Mouse (Mus musculus): ENCODE data around the gene Kif6. TPM values are rescaled to one million over a fixed set of nuclear protein-coding genes. Genes with fewer than 3 reads are reported as not detected.

The Kif6 gene
- total RNA-seq, 1 experiment: 0.36 TPM

GRCm38 (mm10) chr17:49668296-49668695 lies 53.4 kb downstream of the Kif6 start:
- no peak for TF ChIP-seq MAFK (IDR thresholded peaks at IDR 0.05; ENCODE audit: insufficient read depth, low read depth, low read length)
- no peak for TF ChIP-seq ZNF384 (IDR thresholded peaks at IDR 0.05; ENCODE audit: low read depth, low read length)
- TF ChIP-seq CHD2 (IDR thresholded peaks at IDR 0.05; ENCODE audit: low read depth, low read length): no peak
- no peak for TF ChIP-seq HCFC1 (IDR thresholded peaks at IDR 0.05; ENCODE audit: borderline replicate concordance, insufficient read depth, low read length)
- TF ChIP-seq ZC3H11A (IDR thresholded peaks at IDR 0.05; ENCODE audit: borderline replicate concordance, low read depth, low read length): no peak
- H3K36me3 ChIP-seq (ENCODE audit: control insufficient read depth, insufficient read depth, low read length, poor library complexity, severe bottlenecking): no peaks in the 10 kb centered on the region
- DNase-seq (ENCODE audit: low read depth, low spot score): no peak
- H3K27ac ChIP-seq (ENCODE audit: insufficient read depth, low read depth, low read length, poor library complexity, severe bottlenecking): no peak overlapping the region
- no peak overlapping the region for H3K9ac ChIP-seq (ENCODE audit: insufficient read depth, low read depth, low read length, poor library complexity, severe bottlenecking)
- in situ Hi-C loops (cut with MboI; ENCODE audit: low sequenced_read_pairs in 2 of 2, unreplicated experiment in 2 of 2): no loop called here
- H3K9me3 ChIP-seq (ENCODE audit: control insufficient read depth, insufficient read depth, low read depth, low read length): no peaks in the 10 kb centered on the region
- H3K4me1 ChIP-seq (ENCODE audit: control insufficient read depth in 2 of 2, insufficient read depth in 2 of 2, low read length in 2 of 2, poor library complexity in 1 of 2): no peaks in the 10 kb centered on the region
- no peak overlapping the region for H3K4me3 ChIP-seq (ENCODE audit: insufficient read depth in 1 of 2, low read depth in 1 of 2, low read length in 2 of 2, poor library complexity in 1 of 2, severe bottlenecking in 1 of 2)

GRCm38 (mm10) chr17:49671921-49672339 lies 57.0 kb downstream of the Kif6 start:
- no peak for TF ChIP-seq ZC3H11A (IDR thresholded peaks at IDR 0.05; ENCODE audit: borderline replicate concordance, low read depth, low read length)
- TF ChIP-seq CHD2 (IDR thresholded peaks at IDR 0.05; ENCODE audit: low read depth, low read length): no peak
- TF ChIP-seq HCFC1 (IDR thresholded peaks at IDR 0.05; ENCODE audit: borderline replicate concordance, insufficient read depth, low read length): no peak
- DNase-seq (ENCODE audit: low read depth, low spot score): no peak
- H3K4me3 ChIP-seq (ENCODE audit: insufficient read depth in 1 of 2, low read depth in 1 of 2, low read length in 2 of 2, poor library complexity in 1 of 2, severe bottlenecking in 1 of 2): no peak overlapping the region

DNA sequence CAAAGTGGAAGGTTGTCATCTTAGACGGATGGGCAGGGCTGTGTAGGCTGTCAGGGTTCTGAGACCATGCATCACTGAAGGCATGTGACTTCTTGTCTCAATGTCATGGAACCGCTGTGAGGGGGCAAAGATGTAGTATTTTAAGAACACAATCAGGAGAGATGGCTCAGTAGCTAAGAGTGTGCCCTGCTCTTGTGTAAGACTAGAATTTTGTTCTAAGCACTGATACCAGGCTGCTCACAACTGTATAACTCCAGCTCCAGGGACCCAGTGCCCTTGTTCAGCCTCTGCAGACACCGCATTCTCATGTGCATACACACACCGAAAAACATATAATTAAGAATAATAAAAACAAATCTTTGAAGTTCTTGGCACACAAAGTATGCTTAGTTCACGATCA lies 57.5 kb downstream of the Kif6 start:
- Histone ChIP-seq H3K9me3 (ENCODE audit: control insufficient read depth, insufficient read depth, low read depth, low read length) (no peaks in the 10 kb centered on the region), H3K36me3 (ENCODE audit: control insufficient read depth, insufficient read depth, low read length, poor library complexity, severe bottlenecking) (no peaks in the 10 kb centered on the region), H3K27ac (ENCODE audit: insufficient read depth, low read depth, low read length, poor library complexity, severe bottlenecking) (no peak overlapping the region), H3K4me1 (ENCODE audit: control insufficient read depth in 2 of 2, insufficient read depth in 2 of 2, low read length in 2 of 2, poor library complexity in 1 of 2) (no peaks in the 10 kb centered on the region), H3K4me3 (ENCODE audit: insufficient read depth in 1 of 2, low read depth in 1 of 2, low read length in 2 of 2, poor library complexity in 1 of 2, severe bottlenecking in 1 of 2) (no peak overlapping the region), H3K9ac (ENCODE audit: insufficient read depth, low read depth, low read length, poor library complexity, severe bottlenecking) (no peak overlapping the region)
- in situ Hi-C loops (cut with MboI; ENCODE audit: low sequenced_read_pairs in 2 of 2, unreplicated experiment in 2 of 2): no loop called here
- TF ChIP-seq ZC3H11A (IDR thresholded peaks at IDR 0.05; ENCODE audit: borderline replicate concordance, low read depth, low read length) (no peak), HCFC1 (IDR thresholded peaks at IDR 0.05; ENCODE audit: borderline replicate concordance, insufficient read depth, low read length) (no peak), ZNF384 (IDR thresholded peaks at IDR 0.05; ENCODE audit: low read depth, low read length) (no peak), CHD2 (IDR thresholded peaks at IDR 0.05; ENCODE audit: low read depth, low read length) (no peak), MAFK (IDR thresholded peaks at IDR 0.05; ENCODE audit: insufficient read depth, low read depth, low read length) (no peak)
- no peak for DNase-seq (ENCODE audit: low read depth, low spot score)

More at GRCm38 (mm10) chr17:49671921-49672339, 57.0 kb downstream of the Kif6 start:
- Histone ChIP-seq H3K27ac (ENCODE audit: insufficient read depth, low read depth, low read length, poor library complexity, severe bottlenecking) (no peak overlapping the region), H3K36me3 (ENCODE audit: control insufficient read depth, insufficient read depth, low read length, poor library complexity, severe bottlenecking) (no peaks in the 10 kb centered on the region), H3K9ac (ENCODE audit: insufficient read depth, low read depth, low read length, poor library complexity, severe bottlenecking) (no peak overlapping the region), H3K9me3 (ENCODE audit: control insufficient read depth, insufficient read depth, low read depth, low read length) (no peaks in the 10 kb centered on the region), H3K4me1 (ENCODE audit: control insufficient read depth in 2 of 2, insufficient read depth in 2 of 2, low read length in 2 of 2, poor library complexity in 1 of 2) (no peaks in the 10 kb centered on the region)
- in situ Hi-C loops (cut with MboI; ENCODE audit: low sequenced_read_pairs in 2 of 2, unreplicated experiment in 2 of 2): no loop called here

DNA sequence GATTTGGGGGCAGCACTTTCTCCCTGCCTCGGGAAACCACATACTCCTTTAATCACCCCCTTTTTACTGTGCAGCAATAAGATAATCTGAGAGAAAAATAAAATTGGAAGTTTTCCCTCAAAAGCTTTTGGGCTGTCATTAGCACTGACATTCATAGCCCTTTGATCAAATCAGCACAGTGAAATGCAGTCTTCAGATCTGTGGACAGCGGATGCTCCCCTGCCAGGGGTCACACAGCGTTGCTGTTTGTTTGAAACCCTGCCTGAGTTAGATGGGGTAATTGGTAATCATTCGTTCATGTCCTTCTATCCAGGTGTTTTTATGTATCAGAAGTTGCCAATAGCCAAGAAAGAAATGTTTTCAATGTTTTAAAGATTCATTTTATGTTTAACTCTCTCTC lies 60.7 kb downstream of the Kif6 start:
- Histone ChIP-seq H3K36me3 (ENCODE audit: control insufficient read depth, insufficient read depth, low read length, poor library complexity, severe bottlenecking) (no peaks in the 10 kb centered on the region), H3K4me3 (ENCODE audit: insufficient read depth in 1 of 2, low read depth in 1 of 2, low read length in 2 of 2, poor library complexity in 1 of 2, severe bottlenecking in 1 of 2) (no peak overlapping the region), H3K9ac (ENCODE audit: insufficient read depth, low read depth, low read length, poor library complexity, severe bottlenecking) (no peak overlapping the region), H3K27ac (ENCODE audit: insufficient read depth, low read depth, low read length, poor library complexity, severe bottlenecking) (no peak overlapping the region), H3K4me1 (ENCODE audit: control insufficient read depth in 2 of 2, insufficient read depth in 2 of 2, low read length in 2 of 2, poor library complexity in 1 of 2) (no peaks in the 10 kb centered on the region), H3K9me3 (ENCODE audit: control insufficient read depth, insufficient read depth, low read depth, low read length) (no peaks in the 10 kb centered on the region)
- no peak for DNase-seq (ENCODE audit: low read depth, low spot score)
- in situ Hi-C loops (cut with MboI; ENCODE audit: low sequenced_read_pairs in 2 of 2, unreplicated experiment in 2 of 2): no loop called here
- TF ChIP-seq ZC3H11A (IDR thresholded peaks at IDR 0.05; ENCODE audit: borderline replicate concordance, low read depth, low read length) (no peak), ZNF384 (IDR thresholded peaks at IDR 0.05; ENCODE audit: low read depth, low read length) (no peak), CHD2 (IDR thresholded peaks at IDR 0.05; ENCODE audit: low read depth, low read length) (no peak), HCFC1 (IDR thresholded peaks at IDR 0.05; ENCODE audit: borderline replicate concordance, insufficient read depth, low read length) (no peak), MAFK (IDR thresholded peaks at IDR 0.05; ENCODE audit: insufficient read depth, low read depth, low read length) (no peak)

- no peaks in the 10 kb centered on the region for H3K36me3 ChIP-seq (ENCODE audit: control insufficient read depth, insufficient read depth, low read length, poor library complexity, severe bottlenecking)
- no peak overlapping the region for H3K27ac ChIP-seq (ENCODE audit: insufficient read depth, low read depth, low read length, poor library complexity, severe bottlenecking)
- no peak for TF ChIP-seq MAFK (IDR thresholded peaks at IDR 0.05; ENCODE audit: insufficient read depth, low read depth, low read length)
- no peak for TF ChIP-seq CHD2 (IDR thresholded peaks at IDR 0.05; ENCODE audit: low read depth, low read length)
- TF ChIP-seq HCFC1 (IDR thresholded peaks at IDR 0.05; ENCODE audit: borderline replicate concordance, insufficient read depth, low read length): no peak
- TF ChIP-seq ZC3H11A (IDR thresholded peaks at IDR 0.05; ENCODE audit: borderline replicate concordance, low read depth, low read length): no peak
- no peak for TF ChIP-seq ZNF384 (IDR thresholded peaks at IDR 0.05; ENCODE audit: low read depth, low read length)
- H3K9ac ChIP-seq (ENCODE audit: insufficient read depth, low read depth, low read length, poor library complexity, severe bottlenecking): no peak overlapping the region
- no peak for DNase-seq (ENCODE audit: low read depth, low spot score)
- in situ Hi-C loops (cut with MboI; ENCODE audit: low sequenced_read_pairs in 2 of 2, unreplicated experiment in 2 of 2): no loop called here
- no peak overlapping the region for H3K4me3 ChIP-seq (ENCODE audit: insufficient read depth in 1 of 2, low read depth in 1 of 2, low read length in 2 of 2, poor library complexity in 1 of 2, severe bottlenecking in 1 of 2)
- no peaks in the 10 kb centered on the region for H3K9me3 ChIP-seq (ENCODE audit: control insufficient read depth, insufficient read depth, low read depth, low read length)
- no peaks in the 10 kb centered on the region for H3K4me1 ChIP-seq (ENCODE audit: control insufficient read depth in 2 of 2, insufficient read depth in 2 of 2, low read length in 2 of 2, poor library complexity in 1 of 2)
These were observed 66.5 kb downstream of the Kif6 start for GRCm38 (mm10) chr17:49681410-49681809.

All from ES-E14 (cell line).